Mouse (Mus musculus) spleen, postnatal 14 days (tissue): ENCODE measurements around the gene Gm28047.

Experiments used
- DNase-seq, 2 experiments: peaks; one replicate each; pipeline ENCODE4 v3.0.0; 2021 to 2022; ENCODE audit warnings: low spot score in 2 of 2

Gene Gm28047

DNA sequence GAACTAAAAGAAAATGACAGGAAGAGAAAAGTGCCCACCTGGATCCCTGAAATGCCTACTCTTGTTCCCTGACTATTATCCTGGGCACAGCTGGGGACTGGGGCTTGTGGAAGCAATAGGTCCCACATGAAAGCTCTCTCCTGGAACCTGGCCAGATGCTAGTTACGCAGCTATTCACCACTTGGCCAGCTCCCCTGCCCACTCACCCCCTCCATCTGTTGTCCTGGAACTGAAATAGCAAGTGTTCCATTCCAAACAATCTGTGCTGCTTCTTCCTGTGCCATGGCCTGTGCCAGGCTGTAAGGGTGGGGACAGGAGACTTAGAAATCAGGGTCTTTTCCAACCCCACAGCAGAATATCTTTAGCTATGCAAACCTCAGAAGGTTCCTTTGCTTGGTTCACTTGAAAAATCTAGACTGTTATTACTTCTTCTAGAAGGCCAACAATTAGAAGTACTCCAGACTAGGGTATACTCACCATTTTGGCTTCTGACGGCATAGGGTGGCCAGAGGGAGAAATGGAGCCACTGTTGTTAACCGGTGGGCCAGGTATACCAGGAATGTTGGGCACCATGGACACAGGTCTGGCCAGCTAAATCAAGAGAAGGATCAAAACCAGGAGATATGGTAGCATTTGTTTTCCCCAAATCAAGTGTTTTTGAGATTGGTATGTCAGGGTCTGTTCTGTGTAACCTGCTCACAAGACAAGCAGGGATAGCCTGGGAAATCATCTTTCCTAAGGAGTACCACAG, 78.0 kb downstream of the Gm28047 start:
- DNase-seq = no peak

DNA sequence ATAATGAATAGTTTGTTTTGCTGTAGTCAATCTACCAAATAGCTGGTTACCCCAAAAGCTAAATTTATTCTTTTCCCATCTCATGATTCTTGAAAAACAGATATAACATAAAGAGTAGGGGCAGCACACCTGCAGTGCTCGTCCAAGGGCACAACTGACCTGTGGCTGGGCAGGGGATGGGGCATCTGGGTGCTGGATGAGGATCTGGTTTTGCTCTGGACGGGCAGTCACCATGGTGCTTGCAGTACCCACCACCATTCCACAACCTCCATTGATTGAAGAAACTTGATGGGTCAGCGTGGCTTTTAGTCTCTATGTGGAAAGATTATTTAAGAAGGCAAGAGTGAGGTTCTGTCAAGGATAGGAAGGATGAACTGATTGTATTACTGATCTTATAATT, 78.6 kb downstream of the Gm28047 start:
- no peak for DNase-seq

GRCm38 (mm10) chr15:102544801-102545200, 80.1 kb downstream of the Gm28047 start:
- DNase-seq = no peak

- DNase-seq = no peak
Measured at GRCm38 (mm10) chr15:102533926-102534325, 90.9 kb downstream of the Gm28047 start.

DNA sequence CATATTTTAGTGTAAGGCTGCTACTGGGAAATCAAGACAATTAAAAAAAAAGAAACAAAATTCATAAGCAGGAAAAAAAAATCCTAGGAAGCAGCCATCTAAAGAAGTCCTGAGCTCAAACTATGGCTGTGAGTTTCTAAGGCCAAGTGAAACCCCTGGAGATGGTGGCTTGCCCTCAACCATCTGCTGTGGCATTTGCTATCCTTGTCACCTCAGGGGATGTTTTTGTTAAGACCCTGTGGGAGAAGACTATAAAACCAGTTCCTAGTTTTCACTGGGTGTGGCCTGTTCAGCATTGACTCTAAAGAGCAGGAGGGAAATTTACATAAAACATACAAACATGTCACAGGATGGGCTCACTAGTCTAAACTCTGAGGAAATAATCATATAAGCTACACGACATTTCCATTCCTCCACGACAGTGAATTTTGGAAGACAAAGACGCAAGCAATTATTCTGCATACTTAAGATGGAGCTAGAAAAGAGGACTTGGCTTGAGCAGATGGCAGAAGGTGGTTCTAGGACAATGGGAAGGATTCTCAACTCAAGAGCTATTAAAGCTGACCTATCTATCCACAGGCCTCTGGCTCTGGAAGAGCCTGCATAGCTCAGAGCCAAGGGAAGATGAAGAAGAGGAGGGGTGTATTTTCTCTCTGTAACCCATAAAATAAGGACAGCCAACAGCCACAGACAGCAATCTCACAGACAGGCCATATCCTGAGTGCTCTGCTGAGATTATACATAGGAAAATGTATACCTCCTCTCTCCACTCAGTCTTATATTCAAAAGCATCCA, 92.6 kb downstream of the Gm28047 start:
- no peak for DNase-seq

GRCm38 (mm10) chr15:102531586-102531985, 93.3 kb downstream of the Gm28047 start:
- no peak for DNase-seq

DNA sequence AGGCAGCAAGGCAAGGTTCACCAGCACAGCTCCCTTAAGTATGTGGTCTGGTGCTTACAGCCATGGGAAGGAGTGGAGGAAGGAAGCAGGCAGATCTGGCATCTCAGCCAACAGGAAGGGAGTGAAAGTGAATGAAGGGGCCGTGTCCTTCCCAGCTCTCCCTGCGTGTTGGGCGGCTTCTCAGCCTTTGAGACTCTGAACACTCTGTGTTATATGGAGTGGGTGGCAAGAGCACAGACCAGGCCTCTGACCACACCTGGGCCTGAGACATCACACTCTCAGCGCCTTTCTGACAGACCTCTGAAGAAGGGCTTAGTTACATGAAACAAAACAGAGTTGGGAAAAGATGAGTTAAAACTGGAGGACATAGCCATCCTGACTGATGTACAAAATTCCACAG, 94.3 kb downstream of the Gm28047 start:
- DNase-seq = no peak

DNA sequence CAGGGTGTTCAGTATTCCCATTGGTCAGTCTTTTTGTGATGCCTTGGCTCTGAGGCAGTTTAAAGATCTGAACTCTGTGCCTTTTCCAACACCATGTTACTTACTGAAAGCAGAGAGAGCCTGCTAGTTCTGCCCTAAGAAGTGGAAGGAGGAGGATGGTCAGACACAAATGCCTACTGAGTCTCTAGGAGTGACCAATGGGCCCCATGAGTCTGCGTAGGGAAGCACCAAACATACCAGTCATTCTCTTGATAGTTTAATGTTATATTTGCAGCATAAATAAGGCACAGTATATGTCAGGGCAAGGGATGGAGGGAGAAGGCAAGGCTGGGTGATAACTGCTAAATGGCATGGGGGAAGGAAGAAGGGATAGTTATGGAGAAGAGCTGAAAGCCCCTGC, 96.5 kb downstream of the Gm28047 start:
- no peak for DNase-seq

- DNase-seq = no peak
Measured at GRCm38 (mm10) chr15:102527936-102528335, 96.9 kb downstream of the Gm28047 start.

- DNase-seq = no peak
Measured at GRCm38 (mm10) chr15:102526111-102527002, 98.5 kb downstream of the Gm28047 start.

DNA sequence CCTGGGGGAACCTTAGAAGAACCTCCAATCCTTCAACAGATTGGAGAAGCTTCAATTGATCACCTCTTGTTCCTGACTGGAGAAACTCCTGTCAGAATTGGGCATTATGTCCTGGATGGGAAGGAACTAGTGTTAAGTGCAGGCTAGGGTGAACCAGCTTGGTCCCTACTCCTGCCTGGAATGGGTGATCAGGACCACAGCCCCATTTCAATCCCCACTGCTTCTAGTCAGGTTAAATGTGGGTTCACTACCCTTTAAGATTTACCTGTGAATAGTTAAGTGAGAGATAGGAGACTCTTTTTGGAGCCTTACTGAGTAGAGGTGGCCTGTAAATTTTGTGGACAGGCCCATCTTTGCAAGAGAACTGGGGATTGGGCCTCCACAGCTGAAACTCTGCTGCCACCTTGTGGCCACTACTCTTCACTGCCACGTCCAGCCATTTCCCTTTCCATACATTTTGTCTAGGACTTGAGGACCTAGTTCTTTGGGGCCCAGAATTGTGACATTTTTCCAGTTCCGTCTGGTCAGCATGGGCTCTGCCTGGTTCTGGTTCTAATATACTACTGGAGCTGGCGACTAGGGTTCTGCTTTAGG, 99.9 kb downstream of the Gm28047 start, which contains the start of gene Npff:
TSS of gene Npff (minus strand) at position 51 of the 594 bp plus-strand sequence.
- DNase-seq = peak; percentile 43 to 71

DNA sequence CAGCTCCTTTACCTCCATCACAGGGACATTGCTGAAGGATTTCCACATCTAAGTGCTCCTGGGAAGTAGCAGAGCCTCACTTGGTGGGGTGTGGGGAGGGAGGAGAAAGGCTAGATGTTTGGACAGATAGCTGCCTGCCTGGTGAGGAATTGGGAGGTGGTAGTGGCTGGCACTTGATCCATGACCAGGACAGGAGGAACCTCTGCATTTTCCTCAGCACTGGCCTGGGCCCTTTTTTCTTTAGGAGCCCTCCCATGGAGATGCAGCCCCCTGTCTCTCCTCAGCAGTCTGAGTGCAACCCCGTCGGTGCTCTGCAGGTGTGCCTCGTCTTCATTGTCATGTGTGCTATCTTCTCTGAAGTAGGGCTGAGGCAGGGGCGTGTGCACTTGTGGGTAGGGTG, 103.4 kb downstream of the Gm28047 start:
- no peak for DNase-seq

GRCm38 (mm10) chr15:102520416-102520815, 104.5 kb downstream of the Gm28047 start:
- no peak for DNase-seq

DNA sequence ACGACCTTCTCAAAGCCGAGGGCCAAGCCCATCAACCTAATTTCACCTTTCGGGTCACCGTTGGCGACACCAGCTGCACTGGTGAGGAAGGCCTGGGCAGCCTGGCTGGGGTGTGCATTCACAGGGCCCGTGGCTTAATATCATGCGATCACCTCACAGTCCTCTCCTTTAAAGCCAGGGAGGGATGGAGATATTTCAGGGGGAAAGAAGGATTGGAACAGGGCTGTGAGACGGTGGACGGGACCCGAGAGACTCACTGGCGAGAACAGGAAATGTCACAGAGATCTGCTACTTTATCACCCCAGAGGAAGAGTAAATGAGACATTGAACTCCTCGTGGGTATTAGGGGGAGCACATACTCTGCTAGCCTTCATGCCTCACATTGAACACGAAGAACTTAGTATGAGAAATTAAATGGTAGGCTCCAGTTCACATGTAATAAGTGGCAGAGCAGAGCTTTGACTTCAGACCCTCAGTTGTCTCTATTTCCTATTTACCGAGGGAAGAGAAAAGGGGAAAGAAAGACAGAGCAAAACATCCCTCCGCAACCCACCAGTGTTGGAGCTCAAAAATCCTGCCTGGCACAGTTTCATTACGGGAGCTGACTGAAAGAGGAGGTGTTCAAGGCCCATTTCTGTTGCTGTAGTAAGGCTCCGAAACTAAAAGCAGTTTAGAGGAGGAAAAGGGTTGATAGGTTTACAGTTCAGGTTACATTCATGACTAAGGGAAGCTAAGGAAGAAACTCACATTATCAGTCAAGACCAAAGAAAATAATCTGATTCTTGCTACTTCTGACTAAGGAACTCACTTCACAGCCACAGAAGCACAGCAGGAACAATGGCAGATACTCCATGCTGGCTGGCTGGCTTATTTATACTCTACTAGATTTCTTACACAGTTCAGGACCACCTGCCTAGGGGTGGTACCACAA, 105.4 kb downstream of the Gm28047 start:
- no peak for DNase-seq

DNA sequence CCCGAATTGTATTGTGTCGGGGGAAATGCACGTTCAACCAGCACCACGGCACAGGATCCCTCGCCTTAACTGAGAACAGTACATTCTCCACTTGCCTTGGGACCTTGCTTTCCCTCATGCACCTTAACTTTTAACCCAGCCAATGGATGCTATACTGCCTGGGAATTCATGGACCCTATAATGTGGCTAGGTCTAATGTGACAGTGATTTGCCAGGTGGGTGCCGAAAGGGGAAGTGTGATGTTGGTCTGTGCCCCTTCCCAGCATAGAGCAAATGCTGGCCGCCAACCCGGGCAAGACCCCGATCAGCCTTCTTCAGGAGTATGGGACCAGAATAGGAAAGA, 106.0 kb downstream of the Gm28047 start:
- no peak for DNase-seq

GRCm38 (mm10) chr15:102517976-102518858, 106.7 kb downstream of the Gm28047 start, which contains the start of gene Tarbp2:
Gene Tarbp2, plus strand, starts transcription at chr15:102518192.
- peak; percentile 98 for DNase-seq

DNA sequence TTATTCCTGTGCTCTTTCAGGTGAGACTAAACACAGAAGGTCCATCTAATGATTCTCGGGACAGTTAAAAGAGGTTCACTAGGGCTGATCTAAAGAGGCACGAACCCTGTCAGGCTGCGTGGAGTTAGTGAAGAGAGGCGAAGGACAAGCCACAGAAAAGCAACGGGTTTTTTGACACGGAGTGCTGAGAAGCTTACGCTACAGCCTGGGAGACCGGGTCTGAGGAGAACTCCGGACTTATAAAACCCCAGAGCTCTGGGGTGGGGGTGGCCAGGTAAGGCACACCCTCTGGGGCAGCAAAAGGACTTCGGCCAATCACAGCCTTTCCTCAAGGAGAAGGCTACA, 107.3 kb downstream of the Gm28047 start:
- DNase-seq = no peak

GRCm38 (mm10) chr15:102516728-102517404, 108.0 kb downstream of the Gm28047 start, which contains the start of gene Map3k12:
Gene Map3k12, minus strand, starts transcription at chr15:102517064.
- peak in 1 of 2 experiments; percentile 33 for DNase-seq

DNA sequence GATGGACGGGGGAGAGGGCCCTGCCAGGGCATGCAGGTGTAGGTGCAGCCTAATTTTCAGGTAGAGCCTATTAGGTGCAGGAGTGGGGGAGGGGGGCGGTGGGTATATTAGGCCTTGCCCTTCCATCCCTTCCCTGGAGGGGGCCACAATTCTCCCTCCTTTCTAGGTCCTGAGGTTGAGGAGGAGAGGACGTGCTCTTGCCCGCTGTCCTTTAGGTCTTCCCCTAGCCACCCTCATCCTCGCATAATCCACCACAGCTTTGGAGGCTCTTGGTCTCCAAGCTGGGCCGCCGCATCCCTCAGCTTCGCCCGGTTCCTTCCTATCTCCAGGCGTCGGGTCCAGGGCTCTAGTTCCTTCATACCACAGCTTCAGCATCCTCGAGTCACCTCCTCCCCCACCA, 108.6 kb downstream of the Gm28047 start:
- no peak for DNase-seq
